Mouse (Mus musculus) cerebellum, postnatal 4 days (tissue): ENCODE measurements at regions not wholly inside any gene's neighbourhood (a gene's known extent, or its start where the extent isn't known, plus 50 kb on each side); places are given as distances from the start of the nearest gene placed in this dataset.
"Not testable (repeated sequence)": the region's sequence is repeated elsewhere in the genome, so short reads cannot be mapped to it uniquely, and the experiment has no call there.

Experiments
- DNase-seq, 2 experiments: peaks; one replicate each; pipeline ENCODE4 v3.0.0; 2022; ENCODE audit warnings: low spot score in 2 of 2, mixed read lengths in 1 of 2

- no peak for DNase-seq
Observed at GRCm38 (mm10) chr4:22699561-22699960, 211.4 kb upstream of the Pou3f2 start.

DNA sequence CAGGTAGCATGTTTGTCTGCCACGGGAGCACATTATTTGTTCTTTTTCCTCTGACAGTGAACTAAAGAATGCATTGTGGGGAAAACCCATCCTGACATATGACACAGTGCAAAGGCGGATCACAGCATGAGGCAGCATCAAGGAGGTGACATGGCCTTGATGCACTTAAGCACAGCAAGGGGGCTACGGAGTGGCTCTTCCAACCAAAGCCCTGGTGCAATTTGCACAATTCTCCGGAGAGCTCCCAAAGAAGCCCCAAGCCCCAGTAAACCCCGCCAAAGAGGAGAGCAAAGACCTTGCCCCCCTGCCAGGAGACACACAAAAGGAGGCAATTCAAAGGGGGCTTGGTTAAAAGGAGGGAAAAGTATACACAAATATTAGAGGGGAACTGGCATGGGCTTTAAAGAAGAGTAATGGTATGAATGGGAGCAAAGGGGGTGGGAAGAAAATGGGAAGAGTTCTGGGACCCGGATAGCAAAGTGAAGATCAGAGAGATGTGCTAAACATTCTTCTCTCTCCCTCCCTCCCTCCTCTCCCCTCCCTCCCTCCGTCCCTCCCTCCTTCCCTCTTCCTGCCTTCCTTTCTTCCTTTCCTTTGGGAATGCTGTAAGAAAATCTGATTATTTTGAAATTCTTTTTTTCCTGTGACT lies 179.7 kb upstream of the Pou3f2 start:
- no peak for DNase-seq

- no peak for DNase-seq
Observed at GRCm38 (mm10) chr4:22645616-22646015, 157.4 kb upstream of the Pou3f2 start.

DNA sequence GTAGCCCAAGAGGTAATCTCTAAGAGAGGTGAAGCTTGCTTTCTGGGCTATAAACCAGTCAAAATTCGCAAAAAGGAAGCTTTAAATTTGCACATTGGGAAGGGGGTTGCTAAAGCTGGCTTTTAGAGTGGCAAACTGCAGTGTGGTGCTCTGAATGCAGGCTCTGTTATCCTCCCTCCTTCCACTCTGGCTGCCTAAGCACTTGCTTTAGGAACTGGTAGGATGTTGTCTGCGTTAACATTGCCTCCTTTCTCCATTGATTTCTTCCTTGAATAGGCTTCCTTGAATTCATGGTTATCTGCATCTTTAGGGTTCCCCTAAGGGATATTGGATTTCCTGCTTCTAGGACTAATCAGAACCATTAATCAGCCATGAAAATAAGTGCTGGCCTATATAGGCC lies 120.8 kb upstream of the Pou3f2 start:
- no peak for DNase-seq

- not testable (repeated sequence) for DNase-seq
Observed at GRCm38 (mm10) chr4:22602164-22602563, 114.0 kb upstream of the Pou3f2 start.

GRCm38 (mm10) chr4:22587162-22587561 lies 99.0 kb upstream of the Pou3f2 start:
- DNase-seq: no peak

- DNase-seq: no peak
Observed at GRCm38 (mm10) chr4:22565959-22566358, 77.8 kb upstream of the Pou3f2 start.

DNA sequence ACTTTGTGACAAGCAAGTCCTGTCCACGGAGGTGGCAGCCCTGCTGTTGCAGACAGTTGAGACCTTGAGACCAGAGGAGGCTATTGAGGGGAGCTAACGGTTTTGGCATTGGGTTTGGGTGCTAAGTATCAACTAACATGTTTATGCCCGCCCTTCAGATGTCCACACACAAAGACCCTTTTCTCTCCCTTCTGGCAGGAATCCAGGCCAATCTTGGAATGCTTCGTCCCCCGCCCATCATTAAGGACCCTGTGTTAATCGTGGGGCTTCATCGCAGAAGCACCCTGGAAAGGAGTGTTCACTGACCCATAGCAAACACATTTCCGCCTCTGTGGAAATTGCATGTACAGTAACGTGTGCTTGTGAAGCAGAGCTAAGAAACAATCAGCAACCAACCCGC lies 76.4 kb upstream of the Pou3f2 start:
- peak in 1 of 2 experiments; percentile 30 for DNase-seq
